Mouse (Mus musculus) neural tube, embryonic 10.5 days (tissue): ENCODE results near the gene Fam110a.

Experiments used
- DNase-seq: peaks from one replicate; pipeline ENCODE4 v3.0.0-alpha.2; 2017; ENCODE audit warnings: low spot score; ENCODE audit errors: extremely low spot score

Gene Fam110a

GRCm38 (mm10) chr2:151979470-151980354 is at the start of gene Fam110a:
Fam110a (minus strand) TSS chr2:151980219.
- peak; percentile 91 for DNase-seq

- peak; percentile 98 for DNase-seq
These were observed 49.4 kb upstream of the Fam110a start for GRCm38 (mm10) chr2:152029252-152030082.

DNA sequence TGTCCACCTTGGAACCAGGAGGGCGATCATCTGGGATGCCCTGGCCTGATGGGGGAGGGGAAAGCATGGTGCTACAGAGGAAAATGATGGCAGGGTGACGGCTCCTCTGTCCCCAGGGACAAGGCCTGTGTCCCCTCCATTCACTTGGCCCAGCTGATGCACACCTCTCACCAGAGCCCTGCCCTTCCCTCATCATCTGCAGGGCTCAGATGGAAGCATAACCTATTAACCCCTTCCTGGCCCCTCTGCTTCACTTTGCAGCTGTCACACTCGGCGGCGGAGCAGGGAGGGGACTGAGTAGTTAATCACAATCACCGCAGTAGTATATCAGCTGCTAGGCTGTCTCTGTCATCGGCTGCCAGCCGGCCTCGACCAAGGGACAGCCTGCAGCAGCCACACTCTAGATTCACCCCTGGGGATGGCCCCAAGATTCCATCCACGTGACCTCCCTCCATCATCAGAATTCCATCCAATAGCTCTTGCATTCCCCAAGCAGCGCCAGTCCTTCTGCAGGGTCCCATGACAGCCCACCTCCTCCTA is 44.9 kb upstream of the Fam110a start:
- peak; percentile 43 for DNase-seq

GRCm38 (mm10) chr2:152022022-152022421 is 42.0 kb upstream of the Fam110a start:
- DNase-seq, result no peak

DNA sequence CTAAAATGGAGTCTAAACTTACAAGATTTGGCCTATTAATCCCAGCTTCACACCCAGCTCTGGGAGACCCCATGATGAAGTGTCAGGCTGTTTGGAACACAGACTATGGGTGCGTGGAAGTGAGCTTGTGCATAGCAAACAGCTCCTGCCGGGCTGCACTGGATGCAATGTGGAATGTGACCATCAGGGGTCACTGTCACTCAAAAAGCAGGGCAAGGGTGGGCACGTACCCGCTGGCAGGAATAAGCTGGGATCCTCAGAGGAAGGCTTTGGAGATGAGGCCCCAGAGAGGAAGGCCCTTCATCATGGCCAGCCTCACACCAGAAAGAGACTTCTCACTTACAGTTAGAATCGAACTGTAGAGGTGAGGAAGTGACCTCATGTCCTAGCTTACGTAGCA is 40.2 kb upstream of the Fam110a start:
- DNase-seq, result peak; percentile 72

GRCm38 (mm10) chr2:152016666-152017065 is 36.6 kb upstream of the Fam110a start:
- no peak for DNase-seq

DNA sequence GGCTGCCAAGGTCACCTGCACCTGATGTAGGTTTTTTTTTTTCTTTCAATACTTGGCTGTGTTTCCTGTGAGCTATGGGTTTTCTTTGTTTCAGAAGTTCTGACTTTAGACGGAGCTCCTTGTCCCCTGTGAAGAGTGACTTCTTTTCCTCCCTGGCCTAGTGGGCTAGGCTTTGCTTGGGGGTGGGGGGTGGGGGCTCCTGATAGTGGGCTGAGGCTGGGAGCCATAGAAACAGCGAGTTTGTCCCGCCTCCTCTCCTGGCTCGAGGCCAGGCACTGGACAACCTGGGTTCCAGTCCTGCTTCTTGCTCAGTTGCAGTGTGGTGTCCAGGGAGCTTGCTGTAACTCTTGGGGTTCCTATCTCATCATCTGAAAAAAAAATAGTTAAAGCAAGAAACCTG is 36.0 kb upstream of the Fam110a start:
- no peak for DNase-seq

DNA sequence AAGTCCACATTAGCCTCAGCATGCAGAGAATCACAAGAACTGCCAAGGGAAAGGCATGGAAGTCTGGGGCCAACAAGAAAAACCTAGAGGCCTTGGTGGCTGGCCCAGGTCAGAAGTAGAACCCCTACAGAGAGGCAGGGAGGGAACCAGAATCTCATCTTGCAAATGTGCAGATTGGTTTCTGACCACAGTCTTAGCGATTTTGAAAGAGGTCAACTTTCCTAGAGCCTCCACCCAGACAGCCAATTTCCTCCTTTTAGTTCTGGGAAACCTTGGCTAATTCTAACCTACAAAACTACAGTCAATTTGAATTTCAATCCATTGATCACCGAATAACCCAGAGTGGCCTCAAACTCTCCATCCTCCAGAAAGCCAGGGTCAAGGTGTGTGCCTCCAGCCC is 32.7 kb upstream of the Fam110a start:
- no peak for DNase-seq

GRCm38 (mm10) chr2:152012222-152012621 is 32.2 kb upstream of the Fam110a start:
- no peak for DNase-seq

DNA sequence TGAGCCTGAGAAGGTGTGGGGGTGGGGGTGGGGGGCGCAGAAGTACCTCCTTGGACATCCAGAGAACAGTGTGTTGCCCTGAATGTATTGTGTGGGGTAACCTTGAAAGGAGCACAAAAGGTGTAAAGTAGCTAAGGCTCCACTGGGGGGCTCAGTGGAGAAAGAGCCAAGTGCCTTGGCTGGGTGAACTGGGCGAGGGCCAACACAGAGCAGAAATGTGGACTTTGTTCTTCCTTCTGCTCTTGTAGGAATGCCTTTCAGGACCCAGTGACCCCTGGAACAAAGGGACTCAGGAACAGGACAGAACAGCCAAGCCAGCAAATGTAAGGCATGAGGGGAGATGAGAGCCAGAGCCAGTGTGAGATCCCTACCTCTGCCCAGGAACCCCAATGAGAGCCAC is 31.7 kb upstream of the Fam110a start:
- no peak for DNase-seq

GRCm38 (mm10) chr2:152010661-152011060 is 30.6 kb upstream of the Fam110a start:
- DNase-seq, result no peak

DNA sequence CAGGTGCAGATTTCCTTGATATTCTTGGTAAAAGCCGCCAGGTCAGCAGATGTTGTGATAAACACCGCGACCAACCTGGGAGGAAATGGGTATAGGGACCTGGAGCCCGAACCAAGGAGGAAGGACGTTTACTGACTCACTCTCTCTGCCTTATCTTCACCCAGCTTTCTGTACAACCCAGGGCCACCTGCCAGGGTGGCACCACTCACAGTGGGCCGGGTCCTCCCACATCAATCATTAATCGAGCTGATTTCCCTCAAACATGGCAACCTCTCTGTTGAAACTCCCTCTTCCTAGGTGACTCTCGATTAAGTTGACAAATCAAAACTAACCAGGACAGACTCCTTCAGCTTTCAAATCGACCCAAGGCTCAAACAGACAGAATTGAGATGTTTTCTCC is 30.2 kb upstream of the Fam110a start:
- no peak for DNase-seq

GRCm38 (mm10) chr2:152009061-152009779 is 29.2 kb upstream of the Fam110a start:
- DNase-seq, result no peak

DNA sequence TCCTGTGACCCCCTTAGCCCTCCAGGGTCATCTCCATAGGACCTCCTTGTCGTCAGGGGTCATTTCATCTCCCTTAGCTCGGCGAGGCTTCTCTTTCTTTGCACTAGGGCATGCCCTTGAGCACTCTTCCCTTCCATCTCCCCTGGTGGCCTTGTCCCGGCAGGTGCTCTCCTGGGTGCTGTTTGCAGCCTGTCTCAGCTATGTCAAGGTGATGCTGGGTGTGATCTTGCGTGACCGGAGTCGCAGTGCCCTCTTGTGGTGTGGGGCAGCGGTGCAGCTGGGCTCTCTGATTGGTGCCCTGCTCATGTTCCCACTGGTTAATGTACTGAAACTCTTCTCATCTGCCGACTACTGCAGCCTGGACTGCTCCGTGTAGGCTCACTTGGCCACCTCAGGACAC is 27.8 kb upstream of the Fam110a start:
- DNase-seq, result no peak

DNA sequence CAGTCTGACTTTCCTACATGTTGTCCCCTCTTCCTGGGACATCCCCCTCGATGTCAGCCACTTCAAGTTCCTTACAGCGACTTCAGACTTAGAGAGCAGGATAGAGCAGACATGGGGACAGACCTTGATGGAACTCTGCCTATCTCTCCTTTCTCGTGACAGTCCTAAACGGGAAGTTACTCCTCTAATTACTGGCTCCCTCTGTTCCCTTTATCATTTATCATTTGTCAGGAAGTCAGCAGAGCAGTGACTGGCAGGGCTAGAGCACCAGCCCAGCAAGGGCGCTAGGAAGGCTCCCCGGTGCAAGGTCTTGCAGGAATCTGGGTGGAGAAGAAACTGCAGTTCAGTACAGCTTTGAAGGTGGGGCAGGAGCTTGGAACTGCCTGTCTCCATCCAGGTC is 22.5 kb upstream of the Fam110a start:
- no peak for DNase-seq

DNA sequence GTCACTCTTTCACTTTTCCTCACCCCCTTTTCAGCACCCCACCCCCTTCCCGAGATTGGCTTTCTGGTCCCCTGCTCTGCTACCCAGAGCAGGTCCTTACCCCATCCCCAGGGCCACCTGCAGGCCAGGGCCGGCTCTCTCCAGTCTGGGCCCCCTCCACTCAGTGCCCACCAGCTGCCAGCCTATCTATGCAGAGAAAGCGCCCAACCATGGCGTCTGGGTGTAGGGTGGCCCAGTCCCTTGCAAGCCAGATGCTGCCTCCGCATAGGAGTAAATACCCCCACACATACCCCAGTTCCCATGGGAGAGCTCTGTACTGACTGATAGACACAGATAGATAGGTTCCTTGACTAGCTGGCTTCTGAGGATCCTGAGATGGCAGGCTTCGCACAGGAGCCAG is 20.7 kb upstream of the Fam110a start:
- DNase-seq, result no peak

DNA sequence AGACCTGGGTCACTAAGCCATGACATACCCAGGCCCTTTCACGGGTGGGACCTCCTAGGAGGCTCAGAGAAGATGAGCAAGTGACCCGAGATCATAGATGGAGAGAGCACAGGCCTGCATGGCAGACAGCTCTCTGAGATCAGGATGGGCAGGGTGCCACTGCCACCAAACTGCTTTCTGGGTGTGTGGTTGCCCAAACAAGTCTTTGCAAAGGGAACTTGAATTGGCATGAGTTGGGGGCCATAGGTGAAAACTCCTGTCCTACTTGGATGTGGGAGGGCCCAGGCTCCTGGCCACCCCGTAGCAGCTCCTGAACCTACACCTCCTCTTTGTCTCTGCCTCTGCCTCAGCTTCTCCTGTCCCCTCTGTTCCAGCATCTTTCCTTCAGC is 20.3 kb upstream of the Fam110a start:
- no peak for DNase-seq

DNA sequence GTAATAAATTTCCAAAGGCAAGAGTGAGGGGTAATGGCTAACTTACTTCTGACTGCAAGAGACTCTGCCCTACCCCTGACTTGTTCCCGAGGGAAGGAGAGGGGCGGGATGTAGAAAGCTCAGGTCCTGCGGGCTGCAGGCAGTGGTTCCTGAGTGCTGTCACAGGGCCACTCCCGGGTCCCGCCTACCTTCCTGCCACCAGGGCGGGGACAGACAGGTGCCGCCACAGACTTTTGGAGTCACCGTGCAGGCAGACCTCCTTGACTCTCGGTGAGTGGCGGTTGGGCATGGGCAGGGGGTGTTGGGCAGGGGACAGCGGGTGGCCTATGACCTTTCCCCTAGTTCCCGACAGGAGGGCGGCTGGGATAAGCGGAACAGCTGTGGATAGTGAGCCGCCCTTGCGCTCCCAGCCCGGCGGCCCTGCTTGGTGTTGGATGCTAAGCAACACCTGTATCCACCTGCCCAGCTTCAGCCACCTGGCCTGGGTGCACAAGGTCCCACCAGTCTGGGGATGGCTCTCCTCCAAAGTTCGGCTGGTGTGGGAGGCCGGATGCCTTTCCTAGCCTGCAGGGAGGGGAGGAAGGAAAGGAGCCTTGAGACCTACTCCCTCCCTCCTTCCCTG is 19.8 kb upstream of the Fam110a start:
- DNase-seq, result no peak

- DNase-seq, result no peak
These were observed 18.9 kb upstream of the Fam110a start for GRCm38 (mm10) chr2:151998932-151999331.

DNA sequence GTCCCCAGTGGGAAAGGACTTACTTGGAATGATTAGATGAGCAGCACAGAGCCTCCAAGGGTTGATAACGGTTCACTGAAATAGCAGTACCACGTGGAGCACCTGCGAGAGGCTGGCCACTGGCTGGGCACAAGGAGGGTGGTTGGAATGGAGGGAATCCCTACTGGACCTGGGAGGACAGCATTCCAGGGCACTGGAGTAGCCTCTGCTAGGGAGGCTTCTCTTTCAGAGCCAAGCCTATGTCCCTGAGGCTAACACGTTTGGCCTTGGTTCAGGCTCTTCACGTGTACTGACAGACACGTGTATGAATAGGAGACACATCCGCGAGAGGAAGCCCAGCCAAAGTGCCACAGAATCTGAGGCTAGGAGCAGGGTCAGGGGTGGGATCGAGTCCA is 18.5 kb upstream of the Fam110a start:
- no peak for DNase-seq
